ENCODE assay signal across 9 mouse cellular contexts in genomic region chr16:10639111-10639889, GRCm38 (mm10).
DNase-seq lines count a peak whose midpoint lies in the region; ATAC-seq lines count a peak whose summit lies in the region.
"Had no signal": no experiment of that assay in that cellular context is flagged by ENCODE, and none has a peak within 500 bp of the region (broad histone marks: within the 10 kb centered on the region; RNA-seq: fewer than 3 reads in every experiment).

No protein-coding gene starts in this region.

- no peaks in the 10 kb centered on the region for H3K27me3 ChIP-seq in heart, embryonic 11.5 days (ENCODE audit: control insufficient read depth, insufficient read depth, low read length)
- no peaks in the 10 kb centered on the region for H3K27me3 ChIP-seq in intestine, embryonic 15.5 days (replicated peaks)
- no peaks in the 10 kb centered on the region for H3K27me3 ChIP-seq in liver, embryonic 16.5 days (ENCODE audit: control insufficient read depth, insufficient read depth, low read depth, low read length)
- no peaks in the 10 kb centered on the region for H3K27me3 ChIP-seq in forebrain, embryonic 12.5 days

- H3K4me2 ChIP-seq in heart, embryonic 11.5 days, result 0 out of 2 replicates have a peak overlapping the region, but pooled peaks have one; percentile 12
- no peak overlapping the region for H3K4me2 ChIP-seq in intestine, embryonic 15.5 days (replicated peaks)
- H3K4me2 ChIP-seq in liver, embryonic 16.5 days (ENCODE audit: low read depth, low read length), result no peak overlapping the region
- H3K4me2 ChIP-seq in forebrain, embryonic 12.5 days, result no peak overlapping the region

- no peaks in the 10 kb centered on the region for H3K36me3 ChIP-seq in heart, embryonic 11.5 days (ENCODE audit: control insufficient read depth, insufficient read depth, low read length)
- no peaks in the 10 kb centered on the region for H3K36me3 ChIP-seq in intestine, embryonic 15.5 days
- no peaks in the 10 kb centered on the region for H3K36me3 ChIP-seq in liver, embryonic 16.5 days (ENCODE audit: control insufficient read depth, insufficient read depth)
- H3K36me3 ChIP-seq in forebrain, embryonic 12.5 days (replicated peaks), result no peaks in the 10 kb centered on the region
- H3K36me3 ChIP-seq: forebrain, embryonic 10.5 days had no signal

- 23% methylated on average over 13 of the region's 13 CpGs for WGBS in heart, embryonic 11.5 days (ENCODE audit: insufficient replicate concordance)
- 69% methylated on average over 13 of the region's 13 CpGs for WGBS in intestine, embryonic 15.5 days
- 17% methylated on average over 13 of the region's 13 CpGs for WGBS in liver, embryonic 16.5 days (ENCODE audit: insufficient replicate concordance)
- 87% methylated on average over 13 of the region's 13 CpGs for WGBS in forebrain, embryonic 12.5 days

- H3K4me1 ChIP-seq in heart, embryonic 11.5 days (ENCODE audit: control insufficient read depth, insufficient read depth, low read length), result peaks cover 19% of the 10 kb centered on the region
- H3K4me1 ChIP-seq in intestine, embryonic 15.5 days (replicated peaks), result 0 out of 2 replicates have a peak, but pooled peaks cover 6% of the 10 kb centered on the region
- peaks cover 7% of the 10 kb centered on the region for H3K4me1 ChIP-seq in liver, embryonic 16.5 days (ENCODE audit: control insufficient read depth, low read depth, low read length)
- no peaks in the 10 kb centered on the region for H3K4me1 ChIP-seq in forebrain, embryonic 12.5 days

- no peak overlapping the region for H3K4me3 ChIP-seq in heart, embryonic 11.5 days (ENCODE audit: low read depth, low read length)
- H3K4me3 ChIP-seq in intestine, embryonic 15.5 days (replicated peaks), result no peak overlapping the region
- no peak overlapping the region for H3K4me3 ChIP-seq in liver, embryonic 16.5 days (ENCODE audit: low read depth, low read length)
- no peak overlapping the region for H3K4me3 ChIP-seq in forebrain, embryonic 12.5 days (replicated peaks)
- H3K4me3 ChIP-seq: forebrain, embryonic 10.5 days had no signal

- no peak overlapping the region for H3K9ac ChIP-seq in heart, embryonic 11.5 days (ENCODE audit: low read depth, low read length)
- no peak overlapping the region for H3K9ac ChIP-seq in intestine, embryonic 15.5 days
- no peak overlapping the region for H3K9ac ChIP-seq in liver, embryonic 16.5 days (ENCODE audit: low read depth, low read length)
- no peak overlapping the region for H3K9ac ChIP-seq in forebrain, embryonic 12.5 days

- no peak overlapping the region for H3K27ac ChIP-seq in heart, embryonic 11.5 days (ENCODE audit: low read depth, low read length)
- no peak overlapping the region for H3K27ac ChIP-seq in intestine, embryonic 15.5 days
- no peak overlapping the region for H3K27ac ChIP-seq in liver, embryonic 16.5 days (ENCODE audit: low read length)
- no peak overlapping the region for H3K27ac ChIP-seq in forebrain, embryonic 12.5 days

- intact Hi-C loops in heart, postnatal 14 days (cut with DNase I), result loop anchor here (2.0 kb wide), 1 partner anchor 208 kb away; no protein-coding TSS in a partner anchor

- peak; percentile 54; the same call in 1 of the 2 replicates for ATAC-seq in heart, embryonic 11.5 days (replicated peaks; ENCODE audit: insufficient number of reproducible peaks, low FRiP score, low TSS enrichment)
- ATAC-seq in intestine, embryonic 15.5 days, result peak; percentile 44
- peak; percentile 73 for ATAC-seq in liver, embryonic 16.5 days (ENCODE audit: low read depth)
- no peak for ATAC-seq in forebrain, embryonic 12.5 days (ENCODE audit: low FRiP score)

- H3K9me3 ChIP-seq in heart, embryonic 11.5 days (replicated peaks; ENCODE audit: control insufficient read depth, low read length), result no peaks in the 10 kb centered on the region
- no peaks in the 10 kb centered on the region for H3K9me3 ChIP-seq in intestine, embryonic 15.5 days
- no peaks in the 10 kb centered on the region for H3K9me3 ChIP-seq in liver, embryonic 16.5 days (replicated peaks; ENCODE audit: control insufficient read depth, low read length)
- H3K9me3 ChIP-seq in forebrain, embryonic 12.5 days, result no peaks in the 10 kb centered on the region
- H3K9me3 ChIP-seq: forebrain, embryonic 10.5 days had no signal

- DNase-seq in heart, postnatal 14 days, result no peak
- peak; percentile 75 for DNase-seq in CD4-positive, CD25-positive, alpha-beta regulatory T cell, adult 2 months (ENCODE audit: low read depth, low spot score)
- no peak for DNase-seq in urinary bladder, adult 2 months (ENCODE audit: low spot score)
- no peak for DNase-seq in cerebellum, adult 11 months
